Mouse (Mus musculus): ENCODE data around the gene Atp1a4.

Gene Atp1a4

DNA sequence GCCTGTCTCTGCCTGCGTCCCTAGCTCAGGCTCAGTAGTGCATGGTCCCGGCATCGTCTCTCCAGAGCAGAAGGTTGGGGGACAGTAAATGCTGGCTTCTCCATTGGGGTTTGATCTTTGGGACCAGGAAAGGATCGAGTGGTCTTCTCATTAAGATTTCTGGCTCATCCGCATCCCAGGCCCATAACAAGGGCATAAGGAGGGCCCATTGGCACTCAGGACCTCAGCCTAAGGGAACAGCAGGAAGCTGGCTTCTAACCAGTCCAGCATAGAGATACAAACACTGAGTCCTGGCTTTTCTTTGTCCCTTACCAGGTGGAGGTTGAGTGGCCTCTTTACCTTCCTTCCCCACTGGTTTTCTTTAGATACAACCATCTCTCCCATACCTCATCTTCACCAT lies 60.4 kb downstream of the Atp1a4 start:
- no peak for DNase-seq (ENCODE audit: low read depth)

DNA sequence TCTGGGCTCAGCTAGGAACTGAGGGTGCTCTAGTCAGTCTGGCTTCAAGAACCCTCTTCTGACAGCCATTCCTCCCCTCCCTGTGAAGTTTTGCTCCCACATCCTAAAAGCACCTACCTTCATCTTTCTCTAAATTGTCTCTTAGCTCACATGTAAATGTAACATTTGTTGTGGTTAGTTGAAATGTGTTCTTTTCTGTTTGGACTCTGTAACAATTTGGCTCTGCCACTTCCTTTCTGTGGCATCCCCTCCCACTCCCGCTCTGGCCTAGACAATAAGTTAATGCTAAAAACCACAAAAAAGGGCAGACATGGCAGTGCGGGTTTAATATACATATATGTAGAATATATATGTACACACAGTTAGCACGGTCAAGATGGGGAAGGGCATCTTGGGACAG lies 61.1 kb downstream of the Atp1a4 start:
- DNase-seq (ENCODE audit: low read depth) = no peak

DNA sequence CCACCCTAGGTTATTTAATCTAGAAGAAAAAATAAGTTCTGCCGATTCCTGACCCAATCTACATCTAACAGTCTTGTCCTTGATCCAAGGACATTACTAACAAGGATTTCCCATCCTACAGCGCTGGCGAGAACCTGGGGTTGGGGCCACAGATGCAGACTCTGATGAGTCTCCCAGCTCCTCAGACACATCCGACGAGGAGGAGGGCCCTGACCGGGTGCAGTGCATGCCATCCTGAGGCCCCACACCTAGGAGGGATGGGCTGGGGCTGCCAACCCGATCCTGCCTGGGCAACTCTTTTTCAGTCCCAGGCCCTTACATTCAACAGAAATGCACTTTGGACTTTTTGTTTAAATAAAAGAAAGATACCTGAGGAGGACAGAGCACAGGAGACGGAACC lies 63.8 kb downstream of the Atp1a4 start:
- DNase-seq (ENCODE audit: low read depth) = no peak

DNA sequence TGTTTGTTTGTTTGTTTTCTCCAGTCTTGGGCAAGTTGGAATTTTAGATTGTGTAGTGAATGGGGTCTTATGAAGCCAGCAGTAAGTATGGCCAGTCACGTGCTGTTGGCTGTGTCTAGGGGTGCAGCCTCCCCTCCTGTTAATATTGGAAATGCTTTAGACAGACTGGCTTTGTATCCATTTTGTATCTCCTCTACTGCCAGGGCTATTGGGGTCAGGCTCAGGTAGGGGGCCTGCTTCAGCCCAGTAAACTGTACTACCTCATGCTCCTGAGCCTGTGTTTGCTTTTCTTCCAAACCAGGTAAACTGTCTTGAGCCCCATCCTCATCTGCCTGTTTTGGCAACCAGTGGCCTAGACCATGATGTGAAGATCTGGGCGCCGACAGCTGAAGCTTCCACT lies 66.0 kb downstream of the Atp1a4 start:
- DNase-seq (ENCODE audit: low read depth) = no peak

DNA sequence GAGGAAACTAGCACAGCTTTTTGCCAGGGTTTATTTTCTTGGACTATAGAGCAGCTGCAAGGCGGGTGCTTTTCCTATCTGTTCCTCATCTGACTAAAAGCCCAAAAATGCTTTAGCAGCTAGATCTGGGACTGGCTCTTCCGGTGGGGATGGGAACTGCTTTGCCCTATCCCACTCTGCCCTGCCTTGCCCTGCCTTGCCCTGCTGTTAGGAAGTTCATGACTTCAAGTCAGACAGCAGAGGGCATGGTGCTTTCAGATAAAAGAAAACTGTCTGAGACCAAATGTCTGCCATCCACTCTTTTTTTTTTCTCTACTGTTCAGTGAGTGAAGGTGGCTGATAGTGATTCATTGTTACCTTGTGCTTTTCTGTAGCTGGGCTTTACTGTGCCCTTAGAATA lies 66.6 kb downstream of the Atp1a4 start:
- no peak for DNase-seq (ENCODE audit: low read depth)

DNA sequence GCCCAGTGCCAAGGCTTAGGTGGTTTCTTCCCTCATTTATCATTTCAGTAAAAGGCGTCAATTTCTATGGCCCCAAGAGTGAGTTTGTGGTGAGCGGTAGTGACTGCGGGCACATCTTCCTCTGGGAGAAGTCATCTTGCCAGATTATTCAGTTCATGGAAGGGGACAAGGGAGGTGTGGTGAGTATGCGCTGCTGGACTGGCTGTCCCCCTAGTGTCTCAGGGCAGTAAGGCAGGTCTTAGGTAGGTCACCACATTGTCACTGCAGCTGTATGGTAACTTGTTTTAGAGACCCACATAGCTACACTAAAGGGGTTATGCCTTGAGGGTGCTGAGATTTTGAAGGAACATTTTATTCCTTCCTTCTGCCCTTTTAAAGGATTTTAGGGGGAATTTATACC lies 69.3 kb downstream of the Atp1a4 start:
- DNase-seq (ENCODE audit: low read depth) = peak; percentile 32

DNA sequence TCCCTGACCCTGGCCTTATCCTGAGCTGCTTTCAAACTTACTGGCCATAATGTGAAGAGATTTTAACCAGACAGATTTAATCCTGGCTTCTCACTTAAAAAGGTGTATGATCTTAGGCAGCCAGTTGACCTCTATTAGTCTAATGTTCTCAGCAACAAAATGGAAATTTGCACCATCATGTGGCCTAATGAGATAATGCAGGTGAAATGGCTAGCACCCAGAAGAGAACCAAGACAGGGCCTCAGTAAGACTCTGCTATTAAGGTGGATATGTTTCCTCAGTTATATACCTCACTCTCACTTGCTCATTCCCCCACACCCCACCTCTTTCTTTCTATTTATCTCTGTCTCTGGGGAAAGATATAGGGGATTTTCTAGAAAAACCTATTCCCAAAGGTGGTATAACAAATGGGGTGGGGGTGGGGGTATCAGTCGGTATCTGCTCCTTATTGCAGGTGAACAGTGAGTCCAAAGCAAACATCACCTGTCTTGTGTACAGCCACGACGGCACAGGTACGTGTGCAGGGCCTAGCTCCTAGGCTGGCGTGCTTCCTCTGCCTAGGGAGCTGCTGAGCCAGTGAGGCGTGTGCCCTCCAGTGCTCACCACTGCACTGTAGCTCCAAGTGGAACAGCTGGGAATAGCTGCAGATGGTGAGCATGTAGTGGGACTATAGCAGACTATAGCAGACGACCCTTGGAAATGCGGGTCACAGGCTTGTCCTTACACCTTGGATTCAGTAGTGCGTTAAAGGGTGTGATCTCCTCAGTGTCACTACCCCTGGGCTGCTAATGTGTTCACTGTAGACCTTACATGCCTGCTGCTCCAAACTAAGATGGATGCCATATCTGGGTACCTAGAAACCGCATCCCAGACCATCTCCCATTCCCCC lies 71.6 kb downstream of the Atp1a4 start:
- peak; percentile 40 for DNase-seq (ENCODE audit: low read depth)

DNA sequence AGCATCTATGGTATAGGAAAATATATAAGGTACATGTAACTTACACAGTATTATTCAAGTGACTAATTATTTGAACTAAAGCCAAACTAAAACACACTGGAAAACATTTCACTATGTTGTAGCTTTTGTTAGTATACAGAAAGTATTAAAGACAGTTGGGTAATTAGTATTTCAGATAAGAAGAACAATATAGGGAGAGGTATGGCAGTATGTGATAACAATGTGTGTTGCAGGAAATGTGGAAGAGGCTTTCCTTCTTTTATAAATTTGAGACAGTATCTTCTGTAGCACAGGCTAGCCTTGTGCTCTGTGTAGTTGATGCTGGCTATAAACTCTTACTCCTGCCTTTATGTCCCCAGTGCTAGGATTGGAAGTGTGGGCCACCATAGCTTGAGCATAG lies 74.3 kb downstream of the Atp1a4 start:
- no peak for DNase-seq (ENCODE audit: low read depth)

DNA sequence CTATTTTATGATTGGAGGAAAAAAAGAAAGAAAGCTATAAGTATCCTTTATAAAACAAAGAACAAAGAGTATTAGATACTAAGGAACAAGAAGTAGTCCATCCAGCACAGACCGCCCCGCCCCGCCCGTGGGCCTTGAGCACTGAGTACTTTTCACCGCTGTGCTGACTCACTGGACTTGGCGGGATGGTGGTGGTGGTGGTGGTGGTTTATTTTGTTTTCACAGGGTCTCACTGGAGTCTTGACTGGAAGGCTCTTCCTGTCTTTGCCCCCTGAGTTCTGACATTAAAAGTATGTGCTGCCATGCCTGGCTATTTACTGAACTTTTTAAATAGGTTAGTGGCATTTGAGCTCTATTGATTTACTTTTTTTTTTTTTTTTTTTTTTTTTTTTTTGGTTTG lies 75.2 kb downstream of the Atp1a4 start:
- DNase-seq (ENCODE audit: low read depth) = no peak

DNA sequence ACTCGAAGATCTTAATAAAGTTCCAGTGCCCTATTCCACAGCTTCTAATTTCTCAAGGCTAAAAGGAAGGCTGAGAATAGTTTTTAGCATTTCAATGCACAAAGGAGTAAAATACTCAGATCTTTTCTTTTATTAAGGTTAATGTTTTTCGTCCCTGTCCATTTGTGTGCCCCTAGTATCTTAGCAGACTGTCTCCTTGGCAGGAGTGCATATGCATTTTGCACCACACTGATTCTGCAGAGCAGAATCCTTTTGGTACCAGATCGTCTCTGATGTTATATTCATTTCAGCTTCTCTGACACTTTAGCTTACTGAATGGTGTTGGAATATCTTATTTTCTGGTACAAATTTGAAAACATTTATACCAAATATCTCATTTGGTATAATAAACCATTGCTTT lies 76.4 kb downstream of the Atp1a4 start:
- DNase-seq (ENCODE audit: low read depth) = no peak

DNA sequence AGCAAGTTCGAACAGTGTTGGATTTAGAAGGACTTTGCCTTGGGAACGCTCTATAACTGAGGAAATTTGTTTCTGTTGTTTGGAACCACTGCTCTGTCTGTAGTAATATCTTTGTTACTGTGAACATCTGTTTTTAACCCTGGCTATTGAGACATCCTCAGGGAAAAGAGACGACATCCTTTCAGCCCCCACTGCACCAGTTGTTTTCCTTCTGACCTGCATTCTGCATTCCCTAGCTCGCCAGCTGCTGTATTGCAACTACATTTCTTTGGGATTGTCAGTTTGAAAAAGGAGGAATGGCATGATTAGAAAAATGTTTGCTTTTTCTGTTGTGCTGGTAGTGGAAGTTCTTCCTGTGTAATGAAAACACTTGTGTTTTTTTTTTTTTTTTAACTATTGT lies 77.3 kb downstream of the Atp1a4 start:
- DNase-seq (ENCODE audit: low read depth) = no peak

DNA sequence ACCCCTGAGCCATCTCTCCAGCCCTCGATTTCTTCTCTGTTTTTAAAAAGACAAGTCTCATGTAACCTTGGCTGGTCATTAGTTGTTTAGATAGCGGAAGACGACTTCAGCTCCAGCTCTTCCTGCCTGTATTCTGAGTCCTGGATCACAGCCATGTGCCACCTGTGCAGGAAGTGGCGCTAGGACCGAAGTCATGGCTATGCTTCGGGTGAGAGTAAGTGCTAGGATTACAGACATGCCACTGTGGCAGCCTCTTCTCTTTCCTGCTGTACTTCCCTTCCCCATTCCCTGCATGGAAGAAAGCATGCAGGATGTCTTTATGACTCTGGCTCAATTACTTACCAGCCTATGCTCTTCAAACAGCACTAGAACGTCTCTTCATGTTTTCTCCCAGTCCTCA lies 79.1 kb downstream of the Atp1a4 start:
- no peak for DNase-seq (ENCODE audit: low read depth)

DNA sequence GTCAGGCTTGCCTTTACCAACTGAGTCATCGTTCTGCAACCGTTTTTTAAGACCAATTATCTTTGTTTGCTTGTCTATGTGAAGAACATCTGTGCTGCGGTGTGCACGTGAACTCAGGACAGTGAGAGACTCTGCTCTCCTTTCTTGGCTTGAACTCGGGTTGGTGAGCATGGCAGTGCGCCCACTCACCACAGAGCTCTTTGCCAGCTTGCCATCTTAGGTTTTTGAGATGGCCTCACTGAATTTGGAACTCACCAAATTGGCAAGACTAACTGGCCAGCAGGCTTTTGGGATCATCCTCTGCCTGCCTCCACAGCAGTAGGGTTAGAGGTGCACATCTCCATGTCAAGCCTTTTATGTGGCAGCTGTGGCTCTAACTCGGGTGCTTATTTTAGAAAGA lies 80.4 kb downstream of the Atp1a4 start:
- DNase-seq (ENCODE audit: low read depth) = no peak

Data from induced T-regulatory cell, adult 2 months (primary cell).